Mouse (Mus musculus): ENCODE results near the gene Evc2.

Gene Evc2

GRCm38 (mm10) chr5:37338288-37338687 lies at the start of gene Evc2:
Gene Evc2, plus strand, starts transcription at chr5:37338499.
- DNase-seq (ENCODE audit: low spot score in 2 of 2): peak; percentile 75 to 80

GRCm38 (mm10) chr5:37289236-37289635 lies 49.1 kb upstream of the Evc2 start:
- no peak for DNase-seq (ENCODE audit: low spot score in 2 of 2)

- DNase-seq (ENCODE audit: low spot score in 2 of 2): no peak
These were observed 47.3 kb upstream of the Evc2 start for GRCm38 (mm10) chr5:37290983-37291382.

GRCm38 (mm10) chr5:37296717-37297116 lies 41.6 kb upstream of the Evc2 start:
- no peak for DNase-seq (ENCODE audit: low spot score in 2 of 2)

GRCm38 (mm10) chr5:37298370-37298769 lies 39.9 kb upstream of the Evc2 start:
- no peak for DNase-seq (ENCODE audit: low spot score in 2 of 2)

- no peak for DNase-seq (ENCODE audit: low spot score in 2 of 2)
These were observed 28.3 kb upstream of the Evc2 start for GRCm38 (mm10) chr5:37310026-37310425.

- no peak for DNase-seq (ENCODE audit: low spot score in 2 of 2)
These were observed 25.1 kb upstream of the Evc2 start for GRCm38 (mm10) chr5:37312980-37313722.

- DNase-seq (ENCODE audit: low spot score in 2 of 2): no peak
These were observed 19.6 kb upstream of the Evc2 start for GRCm38 (mm10) chr5:37318715-37319114.

GRCm38 (mm10) chr5:37320174-37320573 lies 18.1 kb upstream of the Evc2 start:
- DNase-seq (ENCODE audit: low spot score in 2 of 2): no peak

GRCm38 (mm10) chr5:37320761-37321160 lies 17.5 kb upstream of the Evc2 start:
- no peak for DNase-seq (ENCODE audit: low spot score in 2 of 2)

GRCm38 (mm10) chr5:37326675-37327074 lies 11.6 kb upstream of the Evc2 start:
- no peak for DNase-seq (ENCODE audit: low spot score in 2 of 2)

GRCm38 (mm10) chr5:37330449-37331132 lies 7.7 kb upstream of the Evc2 start:
- DNase-seq (ENCODE audit: low spot score in 2 of 2): no peak

- DNase-seq (ENCODE audit: low spot score in 2 of 2): no peak
These were observed 7.2 kb upstream of the Evc2 start for GRCm38 (mm10) chr5:37331133-37331505.

- DNase-seq (ENCODE audit: low spot score in 2 of 2): no peak
These were observed 6.2 kb upstream of the Evc2 start for GRCm38 (mm10) chr5:37332066-37332465.

GRCm38 (mm10) chr5:37335061-37335460 lies 3.2 kb upstream of the Evc2 start:
- DNase-seq (ENCODE audit: low spot score in 2 of 2): no peak

- peak; percentile 72 to 81 for DNase-seq (ENCODE audit: low spot score in 2 of 2)
These were observed 1.7 kb upstream of the Evc2 start, which contains the start of gene Evc for GRCm38 (mm10) chr5:37336485-37337105. Gene Evc, minus strand, starts transcription at chr5:37336894.

GRCm38 (mm10) chr5:37337696-37338095 lies 603 bp upstream of the Evc2 start:
- DNase-seq (ENCODE audit: low spot score in 2 of 2): no peak

- DNase-seq (ENCODE audit: low spot score in 2 of 2): no peak
These were observed 5.7 kb downstream of the Evc2 start for GRCm38 (mm10) chr5:37343962-37344361.

- no peak for DNase-seq (ENCODE audit: low spot score in 2 of 2)
These were observed 13.5 kb downstream of the Evc2 start for GRCm38 (mm10) chr5:37351791-37352190.

- no peak for DNase-seq (ENCODE audit: low spot score in 2 of 2)
These were observed 16.1 kb downstream of the Evc2 start for GRCm38 (mm10) chr5:37354385-37354784.

- no peak for DNase-seq (ENCODE audit: low spot score in 2 of 2)
These were observed 17.7 kb downstream of the Evc2 start for GRCm38 (mm10) chr5:37356027-37356426.

GRCm38 (mm10) chr5:37362618-37363017 lies 24.3 kb downstream of the Evc2 start:
- no peak for DNase-seq (ENCODE audit: low spot score in 2 of 2)

GRCm38 (mm10) chr5:37363284-37363683 lies 25.0 kb downstream of the Evc2 start:
- no peak for DNase-seq (ENCODE audit: low spot score in 2 of 2)
